Mouse (Mus musculus): Measurements from ENCODE around the gene Ovca2. TPM values are rescaled to one million over a fixed set of nuclear protein-coding genes. Genes with fewer than 3 reads are reported as not detected.

The Ovca2 gene
- polyA plus RNA-seq, 1 experiment = 20.8 TPM

DNA sequence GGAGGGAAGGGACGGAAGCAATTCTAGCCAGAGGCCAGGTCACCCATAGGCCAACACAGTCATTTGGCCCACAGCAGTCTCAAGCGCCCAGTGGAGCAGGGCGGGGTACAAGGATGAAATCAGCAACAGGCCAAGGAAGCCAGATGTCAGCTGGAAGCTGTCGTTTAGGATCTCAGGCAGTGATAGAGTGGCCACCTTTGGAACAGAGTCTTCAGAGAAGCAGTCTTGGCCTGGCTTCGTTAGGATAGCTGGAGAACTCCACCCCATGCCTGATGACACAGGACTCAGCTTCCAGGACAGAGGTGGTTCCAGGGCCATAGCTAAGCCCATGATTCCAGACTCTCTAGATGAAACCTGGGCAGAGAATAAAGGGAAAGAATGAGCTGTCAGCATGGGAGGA lies 38.2 kb downstream of the Ovca2 start:
- no peak overlapping the region for H3K4me3 ChIP-seq (replicated peaks; ENCODE audit: control insufficient read depth, low read depth, low read length)
- H3K4me1 ChIP-seq (ENCODE audit: control insufficient read depth, insufficient read depth, low read length) = peaks cover 12% of the 10 kb centered on the region
- TF ChIP-seq CTCF (IDR thresholded peaks at IDR 0.05; ENCODE audit: control insufficient read depth, insufficient read depth, low read length) = no peak
- TF ChIP-seq POLR2A (IDR thresholded peaks at IDR 0.05; ENCODE audit: borderline replicate concordance, control insufficient read depth, low read depth, low read length) = no peak
- WGBS = 85% methylated on average over 5 of the region's 5 CpGs
- no peak overlapping the region for H3K27ac ChIP-seq (ENCODE audit: control insufficient read depth, insufficient read depth, low read depth, low read length, poor library complexity)

DNA sequence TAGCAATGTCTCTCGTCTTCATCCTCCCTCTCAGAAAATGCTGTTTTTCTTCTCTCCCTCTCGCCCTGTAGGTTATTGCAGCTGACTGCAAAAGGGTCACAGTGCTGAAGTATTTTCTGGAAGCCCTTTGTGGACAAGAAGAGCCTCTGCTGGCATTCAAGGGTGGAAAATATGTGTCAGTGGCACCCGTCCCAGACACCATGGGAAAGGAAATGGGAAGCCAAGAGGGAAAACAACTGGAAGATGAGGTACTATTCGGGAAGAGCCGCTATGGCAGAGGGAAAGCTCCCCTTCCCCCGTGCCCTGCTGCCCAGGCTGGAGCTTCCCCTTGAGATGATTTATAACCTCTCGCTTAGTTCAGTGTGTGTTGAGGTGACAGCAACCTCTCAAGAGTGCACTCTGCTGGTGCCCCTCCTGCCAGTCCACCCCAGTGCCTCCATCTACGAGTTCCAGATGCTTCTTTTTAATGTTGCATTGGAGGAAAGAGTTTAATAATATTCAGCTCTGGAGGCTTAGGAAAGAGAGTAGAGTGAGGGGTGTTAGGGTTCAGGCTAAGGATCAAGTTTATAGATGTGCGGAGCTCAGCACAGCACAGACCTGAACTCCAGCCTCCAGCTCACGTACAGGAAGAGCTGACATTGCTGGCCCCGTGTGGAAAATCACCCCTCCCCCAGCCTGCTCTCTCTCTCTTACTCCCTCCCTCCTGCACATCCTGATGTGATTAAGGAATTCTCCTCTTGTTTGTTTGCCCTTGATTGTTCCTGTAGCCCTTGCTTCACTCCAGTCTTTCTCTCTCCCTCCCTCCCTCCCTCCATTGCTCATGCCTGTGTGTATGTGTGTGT lies 39.3 kb downstream of the Ovca2 start:
- WGBS = 55% methylated on average over 11 of the region's 11 CpGs

DNA sequence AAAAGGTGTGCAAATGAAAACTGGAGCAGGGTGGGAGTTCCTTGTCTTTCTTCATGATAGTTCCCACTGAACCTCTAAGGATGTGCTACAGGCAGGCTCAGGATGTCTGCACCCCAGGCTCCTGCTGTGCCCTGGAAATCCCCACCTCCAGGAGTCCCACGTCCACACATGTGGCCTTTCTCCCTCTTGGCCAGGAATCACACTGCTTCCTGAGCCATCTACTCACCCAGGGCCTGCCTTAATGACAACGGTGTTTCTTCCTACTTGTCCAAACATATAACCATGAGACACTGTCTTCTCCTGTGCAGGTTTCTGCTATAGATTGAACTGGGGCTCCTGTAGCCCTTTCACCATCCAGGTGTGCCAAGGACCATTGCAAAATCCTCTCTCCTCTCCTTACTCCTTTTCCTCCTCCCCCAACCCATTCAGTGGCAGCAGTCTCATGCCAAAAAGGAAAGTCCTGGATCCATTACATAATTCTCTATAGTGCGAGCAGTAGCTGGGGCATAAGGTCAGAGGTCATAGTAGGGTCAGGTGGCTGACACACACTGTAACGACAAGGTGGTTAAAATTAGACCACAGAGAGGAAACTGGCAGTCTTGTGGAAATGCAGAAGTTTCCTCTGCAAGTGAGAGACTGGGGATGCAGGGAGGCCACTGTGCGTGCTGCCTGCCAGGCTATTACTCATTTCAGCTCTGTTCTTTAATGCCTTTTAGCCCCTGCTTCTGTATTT lies 41.8 kb downstream of the Ovca2 start:
- WGBS = 13% methylated on average over 5 of the region's 5 CpGs
- Histone ChIP-seq H3K4me1 (ENCODE audit: control insufficient read depth, insufficient read depth, low read length) (peaks cover 12% of the 10 kb centered on the region), H3K4me3 (replicated peaks; ENCODE audit: control insufficient read depth, low read depth, low read length) (no peak overlapping the region), H3K27ac (ENCODE audit: control insufficient read depth, insufficient read depth, low read depth, low read length, poor library complexity) (no peak overlapping the region)
- TF ChIP-seq POLR2A (IDR thresholded peaks at IDR 0.05; ENCODE audit: borderline replicate concordance, control insufficient read depth, low read depth, low read length) = no peak
- TF ChIP-seq CTCF (IDR thresholded peaks at IDR 0.05; ENCODE audit: control insufficient read depth, insufficient read depth, low read length) = no peak

More for the DNA sequence above, 39.3 kb downstream of the Ovca2 start:
- TF ChIP-seq POLR2A (IDR thresholded peaks at IDR 0.05; ENCODE audit: borderline replicate concordance, control insufficient read depth, low read depth, low read length) (no peak), CTCF (IDR thresholded peaks at IDR 0.05; ENCODE audit: control insufficient read depth, insufficient read depth, low read length) (no peak)
- H3K4me1 ChIP-seq (ENCODE audit: control insufficient read depth, insufficient read depth, low read length) = peaks cover 12% of the 10 kb centered on the region
- H3K27ac ChIP-seq (ENCODE audit: control insufficient read depth, insufficient read depth, low read depth, low read length, poor library complexity) = no peak overlapping the region
- H3K4me3 ChIP-seq (replicated peaks; ENCODE audit: control insufficient read depth, low read depth, low read length) = no peak overlapping the region

DNA sequence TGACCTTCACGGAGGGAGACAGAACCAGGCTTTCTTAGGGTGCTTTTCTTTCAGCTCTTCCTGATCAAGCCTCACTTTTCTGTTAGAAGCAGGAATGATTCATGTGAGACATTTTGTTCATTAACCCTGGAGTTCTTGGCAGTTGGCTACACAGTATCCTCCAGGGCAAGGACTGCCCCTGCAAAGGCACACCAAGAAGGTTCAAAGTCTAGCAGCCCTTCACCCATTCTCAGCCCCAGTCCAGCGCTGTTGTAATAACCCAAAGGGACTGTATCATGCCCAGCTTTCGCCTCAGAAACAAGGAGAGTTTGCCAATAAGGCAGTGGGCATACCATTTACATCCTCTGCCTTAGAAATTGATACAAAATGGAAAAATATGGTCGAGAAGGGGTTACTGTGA lies 43.3 kb downstream of the Ovca2 start:
- H3K27ac ChIP-seq (ENCODE audit: control insufficient read depth, insufficient read depth, low read depth, low read length, poor library complexity) = no peak overlapping the region
- no peak overlapping the region for H3K4me3 ChIP-seq (replicated peaks; ENCODE audit: control insufficient read depth, low read depth, low read length)
- TF ChIP-seq CTCF (IDR thresholded peaks at IDR 0.05; ENCODE audit: control insufficient read depth, insufficient read depth, low read length) (no peak), POLR2A (IDR thresholded peaks at IDR 0.05; ENCODE audit: borderline replicate concordance, control insufficient read depth, low read depth, low read length) (no peak)
- 81% methylated on average over 4 of the region's 4 CpGs for WGBS
- H3K4me1 ChIP-seq (ENCODE audit: control insufficient read depth, insufficient read depth, low read length) = peaks cover 8% of the 10 kb centered on the region

DNA sequence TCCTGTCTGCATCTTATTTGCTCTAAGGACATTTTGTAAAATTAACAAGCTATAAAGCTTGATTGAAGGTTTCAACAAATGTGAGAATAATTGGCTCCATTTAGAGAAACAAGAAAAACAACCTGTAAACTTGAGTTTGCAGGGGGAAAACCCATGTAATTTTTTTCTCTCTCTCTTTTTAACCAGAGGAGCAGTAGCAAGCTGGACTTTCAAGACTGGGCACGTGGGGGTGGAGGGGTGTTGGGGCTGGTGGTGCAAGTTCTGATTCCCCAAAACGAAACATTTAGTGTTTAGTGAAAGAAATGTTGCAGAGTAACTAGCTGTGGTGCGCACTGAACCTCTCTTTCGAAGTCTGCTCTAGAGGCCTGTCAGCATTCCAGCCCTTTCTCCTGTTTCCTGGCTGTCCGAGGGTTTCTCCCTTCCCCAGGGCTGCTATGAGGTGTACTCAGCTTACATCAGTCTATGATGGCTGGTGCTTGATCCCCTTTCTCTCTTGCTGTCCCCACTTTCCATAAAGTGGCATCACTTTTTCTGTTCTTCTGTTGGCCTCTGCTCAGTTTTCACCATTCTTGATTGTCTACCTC lies 44.1 kb downstream of the Ovca2 start:
- no peak overlapping the region for H3K27ac ChIP-seq (ENCODE audit: control insufficient read depth, insufficient read depth, low read depth, low read length, poor library complexity)
- peaks cover 8% of the 10 kb centered on the region for H3K4me1 ChIP-seq (ENCODE audit: control insufficient read depth, insufficient read depth, low read length)
- no peak overlapping the region for H3K4me3 ChIP-seq (replicated peaks; ENCODE audit: control insufficient read depth, low read depth, low read length)
- TF ChIP-seq CTCF (IDR thresholded peaks at IDR 0.05; ENCODE audit: control insufficient read depth, insufficient read depth, low read length) (no peak), POLR2A (IDR thresholded peaks at IDR 0.05; ENCODE audit: borderline replicate concordance, control insufficient read depth, low read depth, low read length) (no peak)
- WGBS = 77% methylated on average over 5 of the region's 5 CpGs

DNA sequence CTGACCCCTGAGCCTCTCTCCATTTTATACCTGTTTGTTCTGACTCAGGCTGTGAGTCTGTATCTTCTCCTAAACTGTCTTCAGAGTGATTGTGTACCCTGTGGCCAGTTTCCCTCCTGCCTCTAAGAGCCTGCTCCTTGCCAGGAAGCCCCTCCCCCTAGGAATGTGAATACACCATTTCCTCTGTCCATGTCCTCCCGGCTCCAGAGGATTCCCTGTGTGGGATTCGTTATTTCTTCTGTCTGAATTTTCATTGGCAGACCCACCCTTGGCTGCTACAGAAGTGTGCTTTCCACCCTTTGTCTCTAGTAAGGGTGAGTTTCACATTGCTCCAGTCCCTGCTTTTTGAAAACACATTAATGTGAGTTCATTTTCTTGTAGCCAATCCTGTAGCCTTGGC lies 44.7 kb downstream of the Ovca2 start:
- H3K27ac ChIP-seq (ENCODE audit: control insufficient read depth, insufficient read depth, low read depth, low read length, poor library complexity) = no peak overlapping the region
- peaks cover 8% of the 10 kb centered on the region for H3K4me1 ChIP-seq (ENCODE audit: control insufficient read depth, insufficient read depth, low read length)
- no peak overlapping the region for H3K4me3 ChIP-seq (replicated peaks; ENCODE audit: control insufficient read depth, low read depth, low read length)
- TF ChIP-seq CTCF (IDR thresholded peaks at IDR 0.05; ENCODE audit: control insufficient read depth, insufficient read depth, low read length) (no peak), POLR2A (IDR thresholded peaks at IDR 0.05; ENCODE audit: borderline replicate concordance, control insufficient read depth, low read depth, low read length) (no peak)
- WGBS = 51% methylated on average over 2 of the region's 2 CpGs

DNA sequence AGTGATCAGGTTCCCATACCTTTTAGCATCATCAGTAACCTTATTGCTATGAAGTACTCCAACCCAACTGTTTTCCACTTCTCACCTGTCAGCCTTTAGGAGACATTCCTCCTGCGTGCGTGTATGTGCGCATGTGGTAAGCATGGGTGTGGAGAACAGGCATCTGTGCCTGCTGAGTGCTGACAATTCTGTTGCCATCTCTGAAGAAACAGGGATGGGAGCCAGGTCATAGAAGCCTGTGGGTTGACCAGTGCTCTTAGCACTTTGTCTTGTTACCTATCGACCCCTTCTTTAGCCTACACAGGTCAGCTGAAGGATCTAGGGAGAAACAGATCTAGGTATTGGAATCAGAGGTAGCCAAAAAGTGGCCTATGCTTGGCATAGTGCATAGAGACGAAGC lies 45.2 kb downstream of the Ovca2 start:
- TF ChIP-seq CTCF (IDR thresholded peaks at IDR 0.05; ENCODE audit: control insufficient read depth, insufficient read depth, low read length) = no peak
- no peak for TF ChIP-seq POLR2A (IDR thresholded peaks at IDR 0.05; ENCODE audit: borderline replicate concordance, control insufficient read depth, low read depth, low read length)
- Histone ChIP-seq H3K4me3 (replicated peaks; ENCODE audit: control insufficient read depth, low read depth, low read length) (no peak overlapping the region), H3K27ac (ENCODE audit: control insufficient read depth, insufficient read depth, low read depth, low read length, poor library complexity) (no peak overlapping the region), H3K4me1 (ENCODE audit: control insufficient read depth, insufficient read depth, low read length) (peaks cover 8% of the 10 kb centered on the region)
- 86% methylated on average over 5 of the region's 5 CpGs for WGBS

DNA sequence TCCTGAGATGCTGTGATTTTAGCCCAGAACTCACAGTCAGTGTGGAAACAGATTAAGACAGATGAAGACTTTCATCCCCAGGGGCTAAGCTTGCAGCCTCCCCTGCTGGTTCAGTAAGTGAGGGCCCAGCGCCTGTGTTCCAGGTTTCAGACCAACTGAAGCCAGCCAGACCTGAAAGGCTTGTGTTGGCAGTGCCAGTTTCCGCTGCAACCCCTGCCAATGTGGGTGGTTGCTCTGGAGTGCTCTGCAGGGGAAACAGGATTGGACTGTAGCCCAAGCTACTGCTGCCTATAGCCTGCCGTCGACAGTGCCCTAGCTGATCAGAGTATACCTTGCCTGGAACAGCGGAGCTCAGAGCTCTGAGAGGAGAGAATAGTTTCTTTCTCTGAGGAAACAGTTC lies 46.4 kb downstream of the Ovca2 start:
- 60% methylated on average over 5 of the region's 5 CpGs for WGBS
- H3K4me1 ChIP-seq (ENCODE audit: control insufficient read depth, insufficient read depth, low read length) = peaks cover 6% of the 10 kb centered on the region
- H3K27ac ChIP-seq (ENCODE audit: control insufficient read depth, insufficient read depth, low read depth, low read length, poor library complexity) = no peak overlapping the region
- TF ChIP-seq POLR2A (IDR thresholded peaks at IDR 0.05; ENCODE audit: borderline replicate concordance, control insufficient read depth, low read depth, low read length) (no peak), CTCF (IDR thresholded peaks at IDR 0.05; ENCODE audit: control insufficient read depth, insufficient read depth, low read length) (no peak)
- H3K4me3 ChIP-seq (replicated peaks; ENCODE audit: control insufficient read depth, low read depth, low read length) = no peak overlapping the region
